Mouse (Mus musculus) large intestine, adult 2 months (tissue): Measurements from ENCODE around the gene Daxx. TPM values are rescaled to one million over a fixed set of nuclear protein-coding genes. Genes with fewer than 3 reads are reported as not detected.
A peak's percentile ranks its signal among the peaks of the same experiment; 100 is the strongest.

Experiments
- DNase-seq: peaks from one replicate; pipeline ENCODE4 v3.0.0-alpha.2; 2012; ENCODE audit warnings: low read depth, low spot score
- WGBS: fragments of 180-500 bp; shearing (Covaris S2); methylation state at CpG from one replicate; pipeline ENCODE4 v1.1.7; 2018; 5-methylcytosine and 5-hydroxymethylcytosine counted together
- polyA plus RNA-seq: library from polyadenylated mRNA; depleted of rRNA; stranded (reverse); fragments of >200 nt; gene quantifications from 2 replicates; pipeline ENCODE4 v1.2.3, GENCODE M21; 2012

Daxx gene
- polyA plus RNA-seq, 1 experiment, result 34.1 TPM

DNA sequence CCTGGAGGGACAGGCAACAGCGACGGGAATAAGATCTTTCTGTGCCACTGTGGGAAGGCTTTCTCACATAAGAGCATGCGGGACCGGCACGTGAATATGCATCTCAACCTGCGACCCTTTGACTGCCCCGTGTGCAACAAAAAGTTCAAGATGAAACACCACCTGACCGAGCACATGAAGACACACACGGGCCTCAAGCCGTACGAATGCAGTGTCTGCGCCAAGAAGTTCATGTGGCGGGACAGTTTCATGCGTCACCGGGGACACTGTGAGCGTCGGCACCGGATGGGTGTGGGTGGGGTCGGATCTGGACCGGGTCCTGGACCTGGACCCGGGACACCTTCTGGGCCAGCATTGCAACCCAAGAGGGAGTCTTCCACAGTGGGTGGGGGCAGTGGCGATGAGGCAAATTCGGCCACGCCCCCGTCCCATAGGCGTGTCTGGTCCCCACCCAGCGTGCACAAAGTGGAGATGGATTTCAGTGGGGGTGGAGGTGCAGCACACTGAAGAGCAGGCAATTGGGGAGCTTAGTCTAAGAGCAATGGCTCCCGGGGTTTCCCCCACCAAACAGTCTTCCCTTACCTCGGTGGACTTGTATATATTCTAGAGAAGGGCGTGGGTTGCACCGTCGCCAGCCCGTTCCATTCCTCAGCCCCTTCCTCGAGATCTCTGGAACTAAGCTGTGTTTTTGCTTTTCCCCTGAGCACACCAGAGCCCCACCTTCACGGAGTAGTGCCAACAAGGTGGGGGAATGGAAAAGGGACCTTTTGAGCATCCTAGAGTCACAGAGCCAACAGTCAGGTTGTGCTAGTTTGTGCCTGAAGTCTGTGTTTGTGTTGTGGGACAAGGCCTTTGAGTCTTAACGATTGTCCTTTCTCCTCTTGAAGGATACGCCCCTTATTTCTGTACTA is 9.3 kb downstream of the Daxx start:
- WGBS, result 50% methylated on average over 37 of the region's 37 CpGs
- no peak for DNase-seq

DNA sequence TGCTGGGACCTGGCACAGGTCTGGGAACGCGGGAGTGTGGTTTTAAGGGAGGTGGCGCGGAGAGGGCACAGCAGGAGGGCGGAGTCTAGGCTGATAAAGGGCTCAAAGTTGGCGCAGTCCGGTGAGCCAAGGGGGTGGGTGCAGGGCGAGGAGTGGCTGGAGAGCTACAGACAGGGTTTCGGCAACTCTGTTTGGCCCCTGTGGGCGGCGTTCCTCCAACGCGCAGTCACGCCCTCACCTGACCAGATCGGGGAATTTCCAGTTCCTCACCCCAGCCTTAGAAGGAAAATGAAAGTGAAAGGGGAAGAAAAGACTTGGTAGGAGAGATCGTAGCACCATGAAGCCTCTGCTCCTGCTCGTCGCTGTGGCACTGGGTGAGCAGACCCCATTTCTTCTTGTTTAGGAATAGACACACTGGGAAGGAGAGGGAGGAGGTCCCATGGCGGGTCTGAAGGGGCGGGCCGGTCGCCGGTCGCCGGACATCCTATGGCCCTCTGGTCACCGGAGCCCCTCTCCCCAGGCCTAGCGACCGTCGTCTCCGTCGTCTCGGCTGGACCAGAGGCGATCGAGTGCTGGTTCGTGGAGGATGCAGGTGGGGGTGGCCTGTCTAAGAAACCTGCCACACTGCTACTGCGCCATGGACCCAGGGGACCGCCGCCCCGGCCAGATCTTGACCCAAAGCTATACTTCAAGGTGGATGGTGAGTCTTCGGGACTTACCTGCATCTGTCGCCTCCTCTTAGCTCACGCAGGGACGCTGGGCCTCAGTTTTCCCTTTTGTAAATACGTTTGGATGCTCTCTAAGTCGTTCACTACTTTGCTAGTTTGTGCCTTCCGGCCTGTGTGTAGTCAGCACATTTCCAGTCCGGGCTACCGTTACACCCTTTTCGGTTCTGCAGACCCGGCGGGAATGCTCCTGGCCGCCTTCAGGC is 10.4 kb downstream of the Daxx start:
- peak; percentile 85 for DNase-seq
- WGBS, result under 1% methylated on average over 52 of the region's 52 CpGs

DNA sequence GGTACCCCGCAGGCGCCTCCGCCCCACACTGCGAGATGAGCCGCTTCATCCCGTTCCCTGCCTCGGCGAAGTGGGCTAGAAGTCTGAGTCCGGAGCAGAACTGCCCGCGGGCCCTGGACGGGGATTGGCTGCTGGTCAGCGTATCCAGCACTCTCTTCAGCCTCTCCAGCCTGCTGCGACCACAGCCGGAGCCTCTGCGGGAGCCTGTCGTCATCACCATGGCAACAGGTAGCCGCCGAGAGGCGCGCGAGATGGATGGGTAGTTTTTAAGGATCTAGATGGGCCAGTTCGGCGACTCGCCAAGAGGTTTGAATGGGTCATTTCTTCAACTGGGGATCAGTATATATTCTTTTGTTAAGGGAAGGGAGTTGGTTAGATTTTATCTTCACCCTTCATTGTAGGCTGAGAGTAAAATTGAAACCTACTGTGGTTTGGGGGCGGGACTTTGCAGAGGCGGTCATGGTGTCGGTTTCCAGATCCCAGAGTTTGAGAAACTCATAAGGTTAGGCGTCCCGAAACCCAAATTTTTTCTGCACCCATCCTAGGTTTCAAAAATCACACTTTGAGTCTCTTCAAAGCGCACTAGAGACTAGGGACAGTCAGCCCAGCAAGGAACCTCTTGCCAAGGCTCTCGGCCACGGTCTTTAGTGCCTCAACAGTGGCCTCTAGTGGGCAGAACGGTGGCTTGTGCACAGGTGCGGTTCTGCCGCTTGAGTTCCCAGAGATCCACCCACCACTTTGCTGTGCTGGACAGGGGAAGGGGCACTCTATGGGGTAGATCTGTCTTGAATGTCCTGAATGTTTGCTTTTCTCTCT is 11.3 kb downstream of the Daxx start:
- WGBS, result under 1% methylated on average over 36 of the region's 36 CpGs
- peak; percentile 91 for DNase-seq

DNA sequence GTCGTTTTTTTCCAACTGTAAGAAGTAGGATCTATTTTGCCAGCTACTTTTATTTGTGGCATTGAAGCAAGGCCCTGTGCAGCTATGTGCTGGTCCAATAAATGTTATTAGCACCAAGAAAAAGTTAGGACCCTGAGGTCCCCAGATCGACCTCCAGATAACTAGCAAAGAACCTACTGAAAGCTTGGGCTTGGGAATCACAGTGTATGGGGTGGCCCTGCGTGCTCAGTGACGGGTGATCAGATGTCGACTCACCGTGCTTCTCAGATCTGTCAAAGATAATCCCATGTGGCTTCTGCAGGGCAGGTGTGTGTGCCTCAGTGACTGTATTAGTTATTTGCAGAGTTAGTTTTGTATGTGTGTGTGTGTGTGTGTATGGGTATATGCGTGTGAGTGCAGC is 12.1 kb downstream of the Daxx start:
- WGBS, result 89% methylated on average over 7 of the region's 7 CpGs
- no peak for DNase-seq

DNA sequence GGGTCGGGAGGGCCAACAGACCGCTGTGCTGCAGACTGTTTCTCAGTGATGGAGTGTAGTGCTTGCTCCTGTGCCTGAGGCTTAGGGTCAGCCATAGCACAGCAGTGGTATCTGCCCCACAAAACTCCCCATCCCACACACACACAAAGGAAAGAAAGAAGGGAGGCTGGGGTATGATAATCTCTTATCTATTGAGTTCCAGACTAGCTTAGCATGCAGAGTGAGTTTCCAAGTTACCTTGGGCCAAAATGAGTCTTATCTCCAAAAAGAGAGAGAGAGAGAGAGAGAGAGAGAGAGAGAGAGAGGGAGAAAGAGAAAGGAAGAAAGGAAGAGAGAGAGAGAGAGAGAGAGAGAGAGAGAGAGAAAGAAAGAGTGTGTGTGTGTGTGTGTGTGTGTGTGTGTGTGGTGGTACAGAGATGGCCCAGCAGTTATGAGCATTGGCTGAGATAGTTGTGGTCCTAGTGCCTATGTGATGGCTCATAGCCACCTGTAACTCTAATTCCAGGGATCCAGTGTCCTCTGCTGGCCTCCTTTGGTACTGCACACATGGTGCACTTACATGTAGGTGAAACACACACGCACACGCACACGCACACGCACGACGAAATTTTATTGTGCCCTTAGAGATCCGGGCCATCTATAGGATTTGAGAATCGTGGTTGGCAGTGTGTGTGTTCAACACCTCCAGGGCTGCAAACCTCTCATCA is 15.5 kb downstream of the Daxx start:
- 90% methylated on average over 10 of the region's 10 CpGs for whole genome bisulfite sequencing
- DNase-seq, result no peak

DNA sequence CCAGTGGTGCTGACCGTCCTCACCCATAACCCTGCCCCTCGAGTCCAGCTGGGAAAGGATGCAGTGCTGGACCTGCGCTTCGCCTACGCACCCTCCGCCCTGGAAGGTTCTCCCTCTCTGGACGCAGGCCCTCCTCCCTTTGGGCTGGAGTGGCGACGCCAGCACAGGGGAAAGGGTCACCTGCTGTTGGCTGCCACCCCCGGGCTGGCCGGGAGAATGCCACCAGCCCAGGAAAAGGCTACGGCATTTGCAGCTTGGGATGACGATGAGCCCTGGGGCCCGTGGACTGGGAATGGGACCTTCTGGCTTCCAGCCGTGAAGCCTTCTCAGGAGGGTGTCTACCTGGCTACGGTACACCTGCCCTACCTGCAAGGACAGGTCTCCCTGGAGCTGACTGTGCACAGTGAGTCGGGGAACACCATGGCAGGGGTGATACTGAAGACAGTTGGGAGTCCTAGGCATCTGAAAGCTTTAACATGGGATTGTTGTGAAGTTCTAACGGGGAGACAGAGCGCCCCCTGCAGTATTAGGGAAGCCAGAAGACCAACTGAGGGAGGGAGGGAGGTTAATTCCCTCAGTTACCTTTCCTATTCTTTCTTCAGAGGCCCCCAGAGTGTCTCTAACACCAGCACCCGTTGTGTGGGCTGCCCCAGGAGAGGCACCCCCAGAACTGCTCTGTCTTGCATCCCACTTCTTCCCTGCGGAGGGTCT is 16.3 kb downstream of the Daxx start:
- DNase-seq, result no peak
- 89% methylated on average over 21 of the region's 21 CpGs for whole genome bisulfite sequencing

DNA sequence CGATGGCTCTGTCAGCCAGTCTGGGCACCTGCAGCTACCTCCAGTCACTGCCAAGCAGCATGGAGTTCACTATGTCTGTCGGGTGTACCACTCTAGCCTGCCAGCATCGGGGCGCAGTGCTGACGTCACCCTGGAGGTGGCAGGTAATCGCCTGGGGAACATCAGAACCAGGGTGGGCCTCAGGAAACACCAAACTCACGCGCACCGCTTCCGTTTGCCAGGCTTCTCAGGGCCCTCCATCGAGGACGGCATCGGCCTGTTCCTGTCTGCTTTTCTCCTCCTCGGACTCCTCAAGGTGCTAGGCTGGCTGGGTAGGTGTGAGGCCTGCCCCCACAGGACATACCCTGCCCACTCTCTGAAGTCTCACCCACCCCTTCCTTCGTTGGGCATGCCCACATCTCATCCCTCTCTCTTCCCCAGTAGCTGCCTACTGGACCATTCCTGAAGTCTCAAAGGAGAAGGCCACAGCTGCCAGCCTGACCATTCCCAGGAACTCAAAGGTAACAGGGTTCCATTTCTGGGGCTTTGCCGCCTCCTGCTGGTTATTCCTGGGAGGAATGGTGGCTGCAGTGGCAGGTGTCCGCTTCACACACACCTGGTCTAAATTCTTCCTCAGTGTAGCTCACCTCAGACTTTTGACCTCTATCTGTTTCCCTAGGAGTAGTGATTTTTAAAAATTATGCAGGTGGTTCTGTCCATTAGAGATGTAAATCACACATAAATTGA is 17.2 kb downstream of the Daxx start:
- DNase-seq, result no peak
- WGBS, result 78% methylated on average over 17 of the region's 17 CpGs

DNA sequence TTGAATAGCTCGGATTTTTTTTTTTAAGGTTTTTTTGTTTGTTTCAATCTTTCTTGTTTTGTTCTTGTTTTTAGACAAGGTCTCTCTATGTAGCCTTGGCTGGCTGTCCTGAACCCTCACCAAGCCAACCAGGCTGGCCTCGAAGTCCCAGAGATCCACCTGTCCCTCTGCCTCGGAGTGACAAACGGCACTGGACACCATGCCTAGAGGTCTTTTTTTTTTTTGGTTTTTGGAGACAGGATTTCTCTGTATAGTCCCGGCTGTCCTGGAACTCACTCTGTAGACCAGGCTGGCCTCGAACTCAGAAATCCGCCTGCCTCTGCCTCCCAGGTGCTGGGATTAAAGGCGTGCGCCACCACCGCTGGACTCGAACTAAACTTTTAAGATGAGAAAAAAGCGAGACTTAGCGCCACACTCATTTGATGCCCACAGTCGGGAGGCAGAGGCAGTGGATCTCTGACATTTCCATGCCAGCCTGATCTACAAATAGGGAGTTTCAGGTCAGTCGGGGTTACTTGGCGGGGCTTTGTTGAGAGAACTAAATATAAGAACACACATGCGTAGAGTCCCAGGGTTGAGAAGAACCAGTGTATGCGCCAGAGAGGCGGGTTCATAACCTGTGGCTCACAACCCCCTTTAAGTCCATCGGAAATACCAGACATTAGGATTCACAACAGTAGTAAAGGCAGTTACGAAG is 19.2 kb downstream of the Daxx start:
- no peak for DNase-seq
- WGBS, result 59% methylated on average over 21 of the region's 21 CpGs

DNA sequence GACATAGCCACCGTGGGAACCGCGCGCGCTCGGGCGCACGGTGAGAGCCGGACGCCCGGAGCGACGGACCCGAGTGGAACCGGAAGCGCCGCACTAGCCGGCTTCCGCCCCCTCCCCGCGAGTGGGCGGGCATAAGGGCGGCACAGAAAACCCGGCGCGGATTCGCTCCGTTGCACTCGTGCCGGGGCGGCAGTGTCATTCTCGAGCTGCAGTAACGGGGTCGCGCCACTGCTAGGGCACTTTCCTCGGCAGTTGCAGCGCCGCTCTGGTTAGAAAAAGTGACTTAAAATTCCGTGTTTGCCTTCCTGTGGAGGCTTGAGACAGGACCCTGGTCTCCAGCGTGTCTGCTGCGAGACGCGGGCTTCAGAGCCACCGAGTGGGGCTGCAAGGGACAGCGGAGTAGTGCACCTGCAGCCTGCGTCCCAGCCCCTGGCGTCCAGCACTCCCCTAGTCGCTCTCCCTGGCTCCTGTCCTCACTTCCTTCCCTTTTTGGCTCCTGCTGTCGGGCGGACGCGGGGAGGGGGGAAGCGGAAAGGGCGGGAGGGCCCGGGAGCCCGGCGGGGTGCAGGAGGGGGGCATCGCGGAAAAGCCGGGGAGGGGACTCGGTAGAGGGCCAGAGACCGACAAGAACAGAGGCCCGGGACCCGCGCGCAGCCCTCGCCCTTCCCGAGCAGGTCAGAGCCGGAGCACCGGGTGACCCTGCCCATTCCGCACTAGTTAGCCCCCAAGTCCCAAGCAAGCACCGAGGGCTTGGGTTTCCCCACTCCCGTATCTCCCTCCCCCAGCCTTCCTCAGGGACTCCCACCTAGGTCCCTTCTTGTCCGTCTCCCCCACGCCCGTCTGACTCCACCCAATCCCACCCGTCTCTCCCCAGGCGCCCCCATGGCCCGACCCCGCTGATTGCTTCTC is 20.4 kb downstream of the Daxx start, which contains the start of gene Rgl2:
Gene Rgl2 (plus strand): TSS at position 173 of the 909 bp plus-strand sequence.
- 1% methylated on average over 79 of the region's 80 CpGs for WGBS
- DNase-seq, result peak; percentile 56

DNA sequence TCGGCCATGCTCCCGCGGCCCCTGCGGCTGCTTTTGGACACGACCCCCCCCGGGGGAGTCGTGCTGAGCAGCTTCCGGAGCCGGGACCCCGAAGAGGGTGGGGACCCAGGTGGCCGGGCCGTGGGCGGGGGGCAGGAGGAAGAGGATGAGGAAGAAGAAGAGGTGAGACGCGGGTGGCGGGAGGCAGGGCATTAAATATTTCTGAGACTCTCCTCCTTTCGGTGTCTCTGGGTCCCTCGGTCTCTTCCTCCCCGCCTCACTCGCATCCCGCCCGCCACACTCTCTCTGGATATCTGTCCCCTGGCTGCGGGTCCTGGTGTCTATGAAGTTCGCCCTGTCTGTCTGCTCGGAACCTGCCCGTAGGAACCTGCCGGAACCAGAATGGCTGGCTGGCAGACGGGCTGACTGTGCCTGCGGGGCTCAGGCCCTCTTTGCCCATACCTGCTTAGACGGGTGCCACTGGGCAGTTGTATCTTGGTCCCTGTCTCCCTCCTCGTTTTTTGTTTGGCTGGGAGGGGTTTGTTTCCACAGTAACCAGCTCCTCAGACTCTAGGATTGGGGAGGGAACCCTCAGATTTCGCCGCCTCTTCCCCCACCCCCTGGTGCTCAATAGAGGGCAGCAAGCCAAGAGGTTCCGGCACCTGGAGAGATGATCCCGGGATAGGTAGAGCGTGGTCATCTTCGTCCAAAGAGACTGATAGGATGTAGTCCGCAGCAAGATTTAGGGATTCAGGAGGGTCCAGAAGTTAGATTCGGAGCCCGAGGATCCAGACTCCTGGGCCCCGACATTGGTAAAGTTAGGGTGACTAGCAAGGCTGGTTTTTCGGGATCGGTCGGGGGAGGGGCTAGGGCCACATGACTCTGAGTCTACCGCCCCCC is 21.3 kb downstream of the Daxx start:
- DNase-seq, result peak; percentile 62
- under 1% methylated on average over 45 of the region's 45 CpGs for WGBS

DNA sequence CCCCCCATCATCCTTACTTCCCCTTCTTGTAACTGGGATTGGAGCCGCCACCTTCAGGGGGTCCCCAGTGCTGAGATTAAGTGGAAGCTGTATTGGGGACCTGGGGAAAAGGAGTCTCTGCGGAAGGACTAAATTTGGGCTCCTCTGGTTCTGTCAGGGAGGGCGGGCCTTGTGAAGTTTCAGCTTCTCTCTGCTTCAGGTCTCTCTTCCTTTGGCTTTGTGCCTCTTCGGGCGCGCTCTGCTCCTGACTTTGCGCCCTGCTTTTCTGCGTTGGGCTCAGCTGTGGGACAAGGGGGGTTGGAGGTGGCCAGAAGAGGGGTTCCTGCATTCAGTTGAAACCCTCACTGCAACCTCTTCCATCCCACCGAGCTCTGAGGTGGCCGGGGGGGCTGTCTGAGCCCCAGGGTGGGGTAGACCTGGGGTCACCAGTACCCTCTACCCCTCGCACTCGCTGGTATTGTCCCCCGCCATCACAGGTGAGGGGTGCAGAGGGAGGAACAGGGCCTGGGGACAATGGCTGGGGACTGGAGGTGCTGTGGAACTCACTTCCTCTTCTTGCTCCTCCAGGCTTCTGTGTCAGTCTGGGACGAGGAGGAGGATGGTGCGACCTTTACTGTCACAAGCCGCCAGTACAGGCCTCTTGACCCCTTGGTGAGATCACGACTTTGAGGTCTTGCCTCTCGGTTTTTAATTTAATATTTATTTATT is 22.1 kb downstream of the Daxx start:
- WGBS, result 67% methylated on average over 18 of the region's 18 CpGs

DNA sequence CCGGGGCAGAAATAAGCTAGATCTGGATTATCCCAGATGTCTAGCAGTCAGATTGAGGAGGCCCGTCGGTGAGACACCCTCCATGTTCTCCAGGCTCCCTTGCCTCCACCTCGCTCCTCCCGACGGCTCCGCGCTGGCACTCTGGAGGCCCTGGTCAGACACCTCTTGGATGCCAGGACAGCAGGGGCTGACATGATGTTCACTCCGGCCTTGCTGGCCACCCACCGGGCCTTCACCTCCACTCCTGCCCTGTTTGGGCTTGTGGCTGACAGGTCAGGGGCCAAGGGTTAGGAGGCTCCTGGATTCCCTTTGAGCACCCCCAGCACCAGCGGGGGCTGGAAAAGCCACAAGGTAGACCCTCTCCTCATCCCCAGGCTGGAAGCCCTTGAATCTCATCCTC is 22.7 kb downstream of the Daxx start:
- no peak for DNase-seq
- 91% methylated on average over 11 of the region's 11 CpGs for WGBS

More for the DNA sequence above, 22.1 kb downstream of the Daxx start:
- DNase-seq, result no peak

DNA sequence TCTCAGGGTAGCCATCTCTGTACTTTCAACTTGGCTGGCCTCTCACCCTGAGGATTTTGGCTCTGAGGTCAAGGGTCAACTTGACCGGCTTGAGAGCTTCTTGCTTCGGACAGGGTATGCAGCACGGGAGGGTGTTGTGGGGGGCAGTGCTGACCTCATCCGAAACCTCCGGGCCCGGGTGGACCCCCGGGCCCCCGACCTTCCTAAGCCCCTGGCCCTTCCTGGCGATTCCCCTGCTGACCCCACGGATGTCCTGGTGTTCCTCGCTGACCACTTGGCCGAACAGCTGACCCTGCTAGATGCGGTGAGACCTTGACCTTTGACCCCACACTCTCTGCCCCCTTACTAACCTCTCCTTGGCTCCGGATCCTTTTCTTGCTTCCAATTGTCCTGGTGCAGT is 23.2 kb downstream of the Daxx start:
- 91% methylated on average over 14 of the region's 14 CpGs for WGBS
- no peak for DNase-seq

DNA sequence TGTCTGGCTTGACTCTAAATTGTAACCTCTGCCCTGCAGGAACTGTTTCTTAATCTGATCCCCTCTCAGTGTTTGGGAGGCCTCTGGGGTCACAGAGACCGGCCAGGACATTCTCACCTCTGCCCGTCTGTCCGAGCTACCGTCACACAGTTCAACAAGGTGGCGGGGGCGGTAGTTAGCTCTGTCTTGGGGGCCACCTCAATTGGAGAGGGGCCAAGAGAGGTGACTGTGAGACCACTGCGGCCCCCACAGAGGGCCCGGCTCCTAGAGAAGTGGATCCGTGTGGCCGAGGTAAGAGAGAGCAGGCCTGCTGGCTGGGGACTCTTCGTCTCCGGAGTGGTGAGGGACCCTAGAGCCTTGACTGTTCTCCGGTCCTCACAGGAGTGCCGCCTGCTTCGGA is 23.8 kb downstream of the Daxx start:
- no peak for DNase-seq
- 96% methylated on average over 15 of the region's 15 CpGs for WGBS
